Mouse (Mus musculus): ENCODE results near the gene Cyp21a1. TPM values are rescaled to one million over a fixed set of nuclear protein-coding genes. Genes with fewer than 3 reads are reported as not detected.

The Cyp21a1 gene
- total and polyA plus RNA-seq, 2 experiments = 0.18 TPM; not detected in 1

- Histone ChIP-seq H3K79me2 (ENCODE audit: control insufficient read depth, insufficient read depth, low read length) (no peaks in the 10 kb centered on the region), H3K27ac (replicated peaks; ENCODE audit: insufficient read depth, low read depth, low read length) (no peak overlapping the region), H3K9ac (ENCODE audit: low read depth, low read length) (no peak overlapping the region), H3K4me3 (ENCODE audit: insufficient read depth, low read depth, low read length) (no peak overlapping the region), H3K36me3 (ENCODE audit: control insufficient read depth, insufficient read depth, low read length) (no peaks in the 10 kb centered on the region), H3K27me3 (ENCODE audit: control insufficient read depth, insufficient read depth, low read length) (no peaks in the 10 kb centered on the region), H3K4me1 (ENCODE audit: control insufficient read depth, insufficient read depth, low read length) (no peaks in the 10 kb centered on the region)
- 62% methylated on average over 9 of the region's 9 CpGs for WGBS
- TF ChIP-seq POLR2A (IDR thresholded peaks at IDR 0.05; ENCODE audit: extremely low read depth, insufficient read depth, low read length) = no peak
- TF ChIP-seq CTCF (IDR thresholded peaks at IDR 0.05; ENCODE audit: low read depth, low read length) = peak; percentile 76
- DNase-seq (ENCODE audit: extremely low read depth, low read depth, low spot score) = peak; percentile 37
Measured at GRCm38 (mm10) chr17:34795633-34796032, 8.7 kb downstream of the Cyp21a1 start.

GRCm38 (mm10) chr17:34795016-34795415 lies 9.3 kb downstream of the Cyp21a1 start:
- no peak for DNase-seq (ENCODE audit: extremely low read depth, low read depth, low spot score)
- Histone ChIP-seq H3K4me3 (ENCODE audit: insufficient read depth, low read depth, low read length) (no peak overlapping the region), H3K9ac (ENCODE audit: low read depth, low read length) (no peak overlapping the region), H3K36me3 (ENCODE audit: control insufficient read depth, insufficient read depth, low read length) (no peaks in the 10 kb centered on the region), H3K27ac (replicated peaks; ENCODE audit: insufficient read depth, low read depth, low read length) (no peak overlapping the region), H3K79me2 (ENCODE audit: control insufficient read depth, insufficient read depth, low read length) (no peaks in the 10 kb centered on the region), H3K27me3 (ENCODE audit: control insufficient read depth, insufficient read depth, low read length) (no peaks in the 10 kb centered on the region), H3K4me1 (ENCODE audit: control insufficient read depth, insufficient read depth, low read length) (no peaks in the 10 kb centered on the region)
- TF ChIP-seq POLR2A (IDR thresholded peaks at IDR 0.05; ENCODE audit: extremely low read depth, insufficient read depth, low read length) (no peak), CTCF (IDR thresholded peaks at IDR 0.05; ENCODE audit: low read depth, low read length) (no peak)
- WGBS = 92% methylated on average over 10 of the region's 10 CpGs

GRCm38 (mm10) chr17:34777680-34778325 lies 26.6 kb downstream of the Cyp21a1 start:
- no peak overlapping the region for H3K27ac ChIP-seq (replicated peaks; ENCODE audit: insufficient read depth, low read depth, low read length)
- H3K79me2 ChIP-seq (ENCODE audit: control insufficient read depth, insufficient read depth, low read length) = no peaks in the 10 kb centered on the region
- no peaks in the 10 kb centered on the region for H3K4me1 ChIP-seq (ENCODE audit: control insufficient read depth, insufficient read depth, low read length)
- no peaks in the 10 kb centered on the region for H3K27me3 ChIP-seq (ENCODE audit: control insufficient read depth, insufficient read depth, low read length)
- no peak overlapping the region for H3K4me3 ChIP-seq (ENCODE audit: insufficient read depth, low read depth, low read length)
- WGBS = 83% methylated on average over 9 of the region's 9 CpGs
- H3K9ac ChIP-seq (ENCODE audit: low read depth, low read length) = no peak overlapping the region
- no peak for DNase-seq (ENCODE audit: extremely low read depth, low read depth, low spot score)
- no peak for TF ChIP-seq CTCF (IDR thresholded peaks at IDR 0.05; ENCODE audit: low read depth, low read length)
- TF ChIP-seq POLR2A (IDR thresholded peaks at IDR 0.05; ENCODE audit: extremely low read depth, insufficient read depth, low read length) = no peak
- no peaks in the 10 kb centered on the region for H3K36me3 ChIP-seq (ENCODE audit: control insufficient read depth, insufficient read depth, low read length)

- Histone ChIP-seq H3K36me3 (ENCODE audit: control insufficient read depth, insufficient read depth, low read length) (no peaks in the 10 kb centered on the region), H3K27me3 (ENCODE audit: control insufficient read depth, insufficient read depth, low read length) (no peaks in the 10 kb centered on the region), H3K4me3 (ENCODE audit: insufficient read depth, low read depth, low read length) (no peak overlapping the region), H3K9ac (ENCODE audit: low read depth, low read length) (no peak overlapping the region), H3K27ac (replicated peaks; ENCODE audit: insufficient read depth, low read depth, low read length) (no peak overlapping the region), H3K79me2 (ENCODE audit: control insufficient read depth, insufficient read depth, low read length) (no peaks in the 10 kb centered on the region), H3K4me1 (ENCODE audit: control insufficient read depth, insufficient read depth, low read length) (no peaks in the 10 kb centered on the region)
- no peak for TF ChIP-seq CTCF (IDR thresholded peaks at IDR 0.05; ENCODE audit: low read depth, low read length)
- no peak for TF ChIP-seq POLR2A (IDR thresholded peaks at IDR 0.05; ENCODE audit: extremely low read depth, insufficient read depth, low read length)
- WGBS = 62% methylated on average over 3 of the region's 3 CpGs
- DNase-seq (ENCODE audit: extremely low read depth, low read depth, low spot score) = peak; percentile 38
Measured at GRCm38 (mm10) chr17:34761471-34761870, 42.9 kb downstream of the Cyp21a1 start.

Other genes starting within 250 kb of the Cyp21a1 start
Only the 30 nearest of the 34 such genes appear.
- gene Gpsm3, start 214.8 kb downstream of the Cyp21a1 start, total RNA-seq (2014; rRNA removed) = 0.65 and 0.94 TPM in 2 replicates
- 2.5 and 3.4 TPM in 2 replicates for gene Gpsm3, start 214.8 kb downstream of the Cyp21a1 start, polyA plus RNA-seq (2012; rRNA removed)
- 10.9 and 17.1 TPM in 2 replicates for gene Pbx2, start 213.3 kb downstream of the Cyp21a1 start, total RNA-seq (2014; rRNA removed)
- 19.5 and 21.1 TPM in 2 replicates for gene Pbx2, start 213.3 kb downstream of the Cyp21a1 start, polyA plus RNA-seq (2012; rRNA removed)
- 0.07 and 0.09 TPM in 2 replicates for gene Ager, start 206.7 kb downstream of the Cyp21a1 start, total RNA-seq (2014; rRNA removed)
- 0.21 and 0.29 TPM in 2 replicates for gene Ager, start 206.7 kb downstream of the Cyp21a1 start, polyA plus RNA-seq (2012; rRNA removed)
- gene Rnf5, start 200.9 kb downstream of the Cyp21a1 start, total RNA-seq (2014; rRNA removed) = 23.0 and 31.5 TPM in 2 replicates
- gene Rnf5, start 200.9 kb downstream of the Cyp21a1 start, polyA plus RNA-seq (2012; rRNA removed) = 155 and 182 TPM in 2 replicates
- 4.3 and 4.8 TPM in 2 replicates for gene Agpat1, start 200.3 kb downstream of the Cyp21a1 start, total RNA-seq (2014; rRNA removed)
- gene Agpat1, start 200.3 kb downstream of the Cyp21a1 start, polyA plus RNA-seq (2012; rRNA removed) = 31.8 and 40.5 TPM in 2 replicates
- 0.37 and 0.60 TPM in 2 replicates for gene Egfl8, start 188.6 kb downstream of the Cyp21a1 start, total RNA-seq (2014; rRNA removed)
- 0.82 and 1.2 TPM in 2 replicates for gene Egfl8, start 188.6 kb downstream of the Cyp21a1 start, polyA plus RNA-seq (2012; rRNA removed)
- gene Ppt2, start 176.1 kb downstream of the Cyp21a1 start, total RNA-seq (2014; rRNA removed) = 22.5 and 28.5 TPM in 2 replicates
- 38.5 and 46.7 TPM in 2 replicates for gene Ppt2, start 176.1 kb downstream of the Cyp21a1 start, polyA plus RNA-seq (2012; rRNA removed)
- not detected in 2 replicates for gene Prrt1, start 175.0 kb downstream of the Cyp21a1 start, total RNA-seq (2014; rRNA removed)
- gene Prrt1, start 175.0 kb downstream of the Cyp21a1 start, polyA plus RNA-seq (2012; rRNA removed) = 0.32 and 0.39 TPM in 2 replicates
- 4.2 and 5.3 TPM in 2 replicates for gene Fkbpl, start 159.8 kb downstream of the Cyp21a1 start, total RNA-seq (2014; rRNA removed)
- gene Fkbpl, start 159.8 kb downstream of the Cyp21a1 start, polyA plus RNA-seq (2012; rRNA removed) = 2.0 and 3.0 TPM in 2 replicates
- gene Atf6b, start 157.4 kb downstream of the Cyp21a1 start, total RNA-seq (2014; rRNA removed) = 4.4 and 6.6 TPM in 2 replicates
- gene Atf6b, start 157.4 kb downstream of the Cyp21a1 start, polyA plus RNA-seq (2012; rRNA removed) = 29.8 and 34.6 TPM in 2 replicates
- gene Tnxb, start 134.0 kb downstream of the Cyp21a1 start, total RNA-seq (2014; rRNA removed) = 3.6 and 5.6 TPM in 2 replicates
- 2.4 and 3.5 TPM in 2 replicates for gene Tnxb, start 134.0 kb downstream of the Cyp21a1 start, polyA plus RNA-seq (2012; rRNA removed)
- 421 and 487 TPM in 2 replicates for gene C4b, start 60.7 kb downstream of the Cyp21a1 start, total RNA-seq (2014; rRNA removed)
- gene C4b, start 60.7 kb downstream of the Cyp21a1 start, polyA plus RNA-seq (2012; rRNA removed) = 561 and 742 TPM in 2 replicates
- 7.6 and 7.9 TPM in 2 replicates for gene Stk19, start 32.4 kb upstream of the Cyp21a1 start, total RNA-seq (2014; rRNA removed)
- gene Stk19, start 32.4 kb upstream of the Cyp21a1 start, polyA plus RNA-seq (2012; rRNA removed) = 16.6 and 19.8 TPM in 2 replicates
- 9.7 and 12.8 TPM in 2 replicates for gene Dxo, start 32.5 kb upstream of the Cyp21a1 start, total RNA-seq (2014; rRNA removed)
- gene Dxo, start 32.5 kb upstream of the Cyp21a1 start, polyA plus RNA-seq (2012; rRNA removed) = 26.3 and 36.6 TPM in 2 replicates
- 32.0 and 39.4 TPM in 2 replicates for gene Skiv2l, start 45.6 kb upstream of the Cyp21a1 start, total RNA-seq (2014; rRNA removed)
- gene Skiv2l, start 45.6 kb upstream of the Cyp21a1 start, polyA plus RNA-seq (2012; rRNA removed) = 51.1 and 61.7 TPM in 2 replicates
- gene Nelfe, start 45.8 kb upstream of the Cyp21a1 start, total RNA-seq (2014; rRNA removed) = 21.9 and 22.0 TPM in 2 replicates
- 14.9 and 17.1 TPM in 2 replicates for gene Nelfe, start 45.8 kb upstream of the Cyp21a1 start, polyA plus RNA-seq (2012; rRNA removed)
- 1,474 and 1,577 TPM in 2 replicates for gene Cfb, start 58.0 kb upstream of the Cyp21a1 start, total RNA-seq (2014; rRNA removed)
- 709 and 764 TPM in 2 replicates for gene Cfb, start 58.0 kb upstream of the Cyp21a1 start, polyA plus RNA-seq (2012; rRNA removed)
- gene Zbtb12, start 74.9 kb upstream of the Cyp21a1 start, total RNA-seq (2014; rRNA removed) = 1.8 and 3.2 TPM in 2 replicates
- 3.3 and 4.6 TPM in 2 replicates for gene Zbtb12, start 74.9 kb upstream of the Cyp21a1 start, polyA plus RNA-seq (2012; rRNA removed)
- gene Gm20547, start 77.5 kb upstream of the Cyp21a1 start, total RNA-seq (2014; rRNA removed) = 1.1 TPM in 1 of 2 replicates, not detected in the other
- gene Gm20547, start 77.5 kb upstream of the Cyp21a1 start, polyA plus RNA-seq (2012; rRNA removed) = 0.09 TPM in 1 of 2 replicates, not detected in the other
- 101 and 113 TPM in 2 replicates for gene C2, start 93.7 kb upstream of the Cyp21a1 start, total RNA-seq (2014; rRNA removed)
- gene C2, start 93.7 kb upstream of the Cyp21a1 start, polyA plus RNA-seq (2012; rRNA removed) = 65.1 and 82.1 TPM in 2 replicates
- 45.2 and 54.6 TPM in 2 replicates for gene Ehmt2, start 93.9 kb upstream of the Cyp21a1 start, total RNA-seq (2014; rRNA removed)
- 81.8 and 103 TPM in 2 replicates for gene Ehmt2, start 93.9 kb upstream of the Cyp21a1 start, polyA plus RNA-seq (2012; rRNA removed)
- gene Slc44a4, start 109.9 kb upstream of the Cyp21a1 start, total RNA-seq (2014; rRNA removed) = 0.13 and 0.18 TPM in 2 replicates
- gene Slc44a4, start 109.9 kb upstream of the Cyp21a1 start, polyA plus RNA-seq (2012; rRNA removed) = 0.34 and 0.35 TPM in 2 replicates
- 27.6 and 36.8 TPM in 2 replicates for gene Neu1, start 126.7 kb upstream of the Cyp21a1 start, total RNA-seq (2014; rRNA removed)
- 52.5 and 62.5 TPM in 2 replicates for gene Neu1, start 126.7 kb upstream of the Cyp21a1 start, polyA plus RNA-seq (2012; rRNA removed)
- gene Hspa1b, start 154.7 kb upstream of the Cyp21a1 start, total RNA-seq (2014; rRNA removed) = 3.6 and 10.1 TPM in 2 replicates
- gene Hspa1b, start 154.7 kb upstream of the Cyp21a1 start, polyA plus RNA-seq (2012; rRNA removed) = 10.0 and 11.2 TPM in 2 replicates
- not detected in 2 replicates for gene Gm20481, start 165.4 kb upstream of the Cyp21a1 start, total RNA-seq (2014; rRNA removed)
- not detected in 2 replicates for gene Gm20481, start 165.4 kb upstream of the Cyp21a1 start, polyA plus RNA-seq (2012; rRNA removed)
- gene Hspa1a, start 167.6 kb upstream of the Cyp21a1 start, total RNA-seq (2014; rRNA removed) = 0.18 and 0.60 TPM in 2 replicates
- gene Hspa1a, start 167.6 kb upstream of the Cyp21a1 start, polyA plus RNA-seq (2012; rRNA removed) = 0.45 TPM in 2 replicates
- gene Hspa1l, start 168.1 kb upstream of the Cyp21a1 start, total RNA-seq (2014; rRNA removed) = 0.18 TPM in 1 of 2 replicates, not detected in the other
- 0.05 TPM in 1 of 2 replicates, not detected in the other for gene Hspa1l, start 168.1 kb upstream of the Cyp21a1 start, polyA plus RNA-seq (2012; rRNA removed)
- gene Lsm2, start 177.3 kb upstream of the Cyp21a1 start, total RNA-seq (2014; rRNA removed) = 7.9 and 11.1 TPM in 2 replicates
- 55.1 and 63.0 TPM in 2 replicates for gene Lsm2, start 177.3 kb upstream of the Cyp21a1 start, polyA plus RNA-seq (2012; rRNA removed)
- 11.8 and 27.5 TPM in 2 replicates for gene Vars, start 196.4 kb upstream of the Cyp21a1 start, total RNA-seq (2014; rRNA removed)
- 39.8 and 52.7 TPM in 2 replicates for gene Vars, start 196.4 kb upstream of the Cyp21a1 start, polyA plus RNA-seq (2012; rRNA removed)
- gene Vwa7, start 212.0 kb upstream of the Cyp21a1 start, total RNA-seq (2014; rRNA removed) = 0.07 and 0.09 TPM in 2 replicates
- 0.16 and 0.27 TPM in 2 replicates for gene Vwa7, start 212.0 kb upstream of the Cyp21a1 start, polyA plus RNA-seq (2012; rRNA removed)